ENCODE assay signal across 8 mouse cellular contexts in the genomic region with DNA sequence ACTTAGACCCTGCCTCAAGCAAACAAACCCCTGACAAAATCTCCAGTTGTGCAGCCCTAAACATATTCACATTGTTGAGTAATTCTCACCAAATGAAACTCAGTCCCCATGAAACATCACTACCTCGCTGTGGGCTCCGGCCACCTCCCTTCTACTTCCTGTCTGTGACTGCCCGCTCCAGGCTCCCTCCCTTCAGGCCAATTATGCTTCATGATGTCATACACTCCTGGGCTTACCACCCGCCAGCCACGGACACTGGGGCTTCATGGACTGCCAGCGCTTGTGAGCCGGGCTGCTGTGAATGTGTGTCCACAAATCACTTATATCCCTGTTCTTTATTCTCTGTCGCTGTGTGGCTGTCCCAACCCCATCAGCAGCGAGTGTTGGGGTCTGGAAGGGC. TPM values are rescaled to one million over a fixed set of nuclear protein-coding genes. Genes with fewer than 3 reads are reported as not detected.
DNase-seq lines count a peak whose midpoint lies in the region.

No protein-coding gene starts in this region.

- peak; percentile 39 to 44 for DNase-seq in spleen, postnatal 36 days (ENCODE audit: low spot score in 2 of 2)
- DNase-seq in spleen, adult 18-20 months = no peak
- DNase-seq in gastrocnemius, postnatal 25 days = peak; percentile 68
- DNase-seq in kidney, postnatal 10 days = peak; percentile 72
- DNase-seq in lung, postnatal 4 days = peak; percentile 77 to 81
- DNase-seq in cerebellum, adult 11-12 months = no peak
- DNase-seq in c-Kit-positive CD71-positive TER-119-positive erythroid progenitor cells, embryonic 14.5 days (ENCODE audit: low spot score) = no peak
- no peak for DNase-seq in layer of hippocampus, postnatal 36 days

RNA-seq across cellular contexts. Expression of a gene that starts 10.8 kb away (rescaled TPM):
- total RNA-seq in gastrocnemius, postnatal 25 days (2021) = under 1 TPM in 1 of 2 experiments, not detected in 1; 0.31 TPM
- under 1 TPM; 0.15 to 0.18 TPM for total RNA-seq in layer of hippocampus, postnatal 36 days (2021)

RNA-seq across cellular contexts. Expression of a gene that starts 28.1 kb away (rescaled TPM):
- total RNA-seq in gastrocnemius, postnatal 25 days (2021) = 1 to 10 TPM; 3.2 to 8.7 TPM
- total RNA-seq in layer of hippocampus, postnatal 36 days (2021) = 10 to 100 TPM; 18.7 to 20.4 TPM

RNA-seq across cellular contexts. Expression of a gene that starts 29.8 kb away (rescaled TPM):
- total RNA-seq in gastrocnemius, postnatal 25 days (2021) = 10 to 100 TPM; 21.4 to 23.7 TPM
- total RNA-seq in layer of hippocampus, postnatal 36 days (2021) = 10 to 100 TPM; 71.3 to 71.6 TPM

RNA-seq across cellular contexts. Expression of a gene that starts 31.2 kb away (rescaled TPM):
- 100 to 1,000 TPM in 1 of 2 experiments, 10 to 100 TPM in 1; 92.3 to 377 TPM for total RNA-seq in gastrocnemius, postnatal 25 days (2021)
- not detected for total RNA-seq in layer of hippocampus, postnatal 36 days (2021)

RNA-seq across cellular contexts. Expression of a gene that starts 35.3 kb away (rescaled TPM):
- 100 to 1,000 TPM; 156 to 166 TPM for total RNA-seq in gastrocnemius, postnatal 25 days (2021)
- total RNA-seq in layer of hippocampus, postnatal 36 days (2021) = 10 to 100 TPM; 70.4 to 71.7 TPM

Comparison
In these comparisons a context has a peak if more than half of its experiments do, and no peak if none do; other contexts are left out.
1. DNase-seq: peak in spleen, postnatal 36 days (2 of 2), gastrocnemius, postnatal 25 days (single experiment), kidney, postnatal 10 days (single experiment) and lung, postnatal 4 days (2 of 2); none in spleen, adult 18-20 months (0 of 2), cerebellum, adult 11-12 months (single experiment), c-Kit-positive CD71-positive TER-119-positive erythroid progenitor cells, embryonic 14.5 days (single experiment) and layer of hippocampus, postnatal 36 days (0 of 2).